Mouse (Mus musculus) stomach, embryonic 16.5 days (tissue): ENCODE measurements around the gene Tbc1d10a. TPM values are rescaled to one million over a fixed set of nuclear protein-coding genes. Genes with fewer than 3 reads are reported as not detected.
A peak's percentile ranks its signal among the peaks of the same experiment; 100 is the strongest.

Source experiments
- ATAC-seq: fragments of 200-750 bp; cut with Nextera tagmentation; 2 replicates; pipeline ENCODE4 v1.8.0; 2017; ENCODE audit warnings: moderate number of reproducible peaks, moderate TSS enrichment; ENCODE audit not compliant: insufficient read depth, low FRiP score
- H3K27ac ChIP-seq: fragments of 300-500 bp; sonication (generic); 2 replicates; pipeline ENCODE4 v1.5.1; 2014; ENCODE audit warnings: low read length
- H3K27me3 ChIP-seq: fragments of 300-500 bp; sonication (generic); 2 replicates; pipeline ENCODE4 v1.6.1; 2014; ENCODE audit warnings: low read length, control low read depth, mixed read lengths; ENCODE audit not compliant: control insufficient read depth, insufficient read depth
- H3K36me3 ChIP-seq: fragments of 300-500 bp; sonication (generic); 2 replicates; pipeline ENCODE4 v1.6.1; 2014; ENCODE audit warnings: low read length; ENCODE audit not compliant: control insufficient read depth, insufficient read depth
- H3K4me1 ChIP-seq: fragments of 300-500 bp; sonication (generic); 2 replicates; pipeline ENCODE4 v1.6.1; 2014; ENCODE audit warnings: low read length, control low read depth, mixed read lengths; ENCODE audit not compliant: control insufficient read depth, insufficient read depth
- H3K4me2 ChIP-seq: fragments of 300-500 bp; sonication (generic); 2 replicates; pipeline ENCODE4 v1.6.1; 2014; ENCODE audit warnings: low read depth, low read length, mixed read lengths
- H3K4me3 ChIP-seq: fragments of 300-500 bp; sonication (generic); replicated peaks from 2 replicates; pipeline ENCODE4 v1.5.1; 2014; ENCODE audit warnings: mild to moderate bottlenecking, low read length
- H3K9ac ChIP-seq: fragments of 300-500 bp; sonication (generic); 2 replicates; pipeline ENCODE4 v1.6.1; 2014; ENCODE audit warnings: low read length
- H3K9me3 ChIP-seq: fragments of 300-500 bp; sonication (generic); replicated peaks from 2 replicates; pipeline ENCODE4 v1.6.1; 2016; ENCODE audit warnings: low read length, control low read depth; ENCODE audit not compliant: control insufficient read depth
- WGBS: fragments of 180-500 bp; shearing (Covaris S2); extraction: QIAGEN DNeasy Blood & Tissue Kit; methylation state at CpG from one replicate; pipeline ENCODE4 v1.1.7; 2014; 5-methylcytosine and 5-hydroxymethylcytosine counted together
- polyA plus RNA-seq: library from polyadenylated mRNA; unstranded; fragments of >200 nt; fragmentation: Nextera tagmentation; extraction: Ambion mirVana; gene quantifications from 2 replicates; pipeline ENCODE4 v1.2.1, GENCODE M21; 2015

Tbc1d10a gene
- polyA plus RNA-seq, 1 experiment from 2014 or later = 36.5 TPM

DNA sequence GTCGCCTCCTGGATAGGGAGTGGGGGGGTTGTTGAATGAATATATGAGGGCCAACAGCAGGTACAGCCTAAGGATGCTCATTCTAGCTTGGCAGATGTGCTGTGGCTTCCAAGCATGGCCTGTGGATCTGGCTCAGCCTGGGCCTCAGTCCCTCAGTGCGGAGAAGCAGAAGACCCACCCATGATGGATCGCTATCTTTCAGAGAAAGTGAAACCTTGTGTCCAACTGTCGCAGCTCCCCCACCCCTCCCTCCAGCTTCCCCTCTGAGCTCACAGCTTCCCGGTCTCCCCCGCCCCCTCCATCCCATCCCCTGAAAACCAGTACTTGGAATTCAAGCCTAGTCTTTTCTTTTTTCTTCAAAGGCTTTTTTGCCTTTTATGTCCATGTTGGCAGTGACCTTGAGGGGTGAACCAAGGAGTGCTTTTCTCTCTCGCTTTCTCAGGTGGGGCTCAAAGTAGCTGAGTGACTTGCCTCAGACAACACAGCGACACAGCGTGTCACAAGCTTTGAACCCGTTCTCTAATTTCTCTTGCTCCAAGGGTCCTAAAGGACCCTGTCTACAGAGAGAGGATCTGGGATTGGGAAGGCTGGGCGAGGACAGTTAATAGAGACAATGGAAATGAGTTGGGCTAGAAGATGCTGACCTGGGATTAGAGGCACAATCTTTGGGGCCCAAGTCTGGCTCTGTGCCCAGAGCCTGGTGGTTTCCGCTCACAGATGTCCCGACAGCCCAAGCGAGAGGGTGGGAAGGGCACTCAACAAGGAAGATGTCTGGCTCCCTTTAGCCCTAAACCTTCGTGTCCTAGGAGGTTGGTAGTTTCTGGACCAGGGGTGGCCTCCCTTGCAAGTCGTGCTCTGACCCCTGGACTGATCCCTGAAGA lies 49.3 kb downstream of the Tbc1d10a start, which contains the start of gene Osm:
Osm (plus strand) TSS at position 756 of the 881 bp plus-strand sequence.
- Histone ChIP-seq H3K4me1 (no peaks in the 10 kb centered on the region), H3K27me3 (no peaks in the 10 kb centered on the region), H3K9ac (no peak within 1 kb of the TSS), H3K4me3 (no peak within 1 kb of the TSS), H3K27ac (no peak within 1 kb of the TSS), H3K36me3 (no peaks in the 10 kb centered on the region), H3K4me2 (no peak within 1 kb of the TSS), H3K9me3 (0 out of 2 replicates have a peak, but pooled peaks cover 3% of the 10 kb centered on the region)
- 56% methylated on average over 16 of the region's 16 CpGs for WGBS
- ATAC-seq = no peak

DNA sequence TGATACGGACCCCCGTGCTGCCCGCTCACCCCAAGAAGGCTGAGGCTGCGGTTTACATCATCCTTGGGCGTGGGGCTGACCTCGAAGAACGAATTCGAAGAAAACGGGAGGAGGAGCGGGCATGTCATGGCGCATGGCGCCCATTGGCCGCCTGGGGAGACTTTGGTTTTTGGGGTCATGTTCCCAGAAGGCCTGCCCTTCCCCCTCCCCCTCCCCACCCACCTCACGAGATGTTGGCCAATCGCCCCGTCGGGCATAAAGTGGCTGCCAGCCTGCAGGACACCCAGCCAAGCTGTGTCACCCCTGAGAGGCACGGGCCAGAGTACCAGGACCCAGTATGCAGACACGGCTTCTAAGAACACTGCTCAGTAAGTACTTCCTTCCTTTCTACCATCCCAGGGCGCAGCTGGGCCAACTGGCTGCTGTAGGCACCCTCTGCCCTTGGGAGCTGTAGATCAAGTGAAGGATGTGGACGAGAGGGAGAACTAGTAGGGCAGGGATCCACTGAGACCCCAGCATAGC lies 50.0 kb downstream of the Tbc1d10a start:
- no peak for ATAC-seq
- Histone ChIP-seq H3K4me2 (no peak overlapping the region), H3K4me3 (no peak overlapping the region), H3K9ac (no peak overlapping the region), H3K27me3 (no peaks in the 10 kb centered on the region), H3K36me3 (no peaks in the 10 kb centered on the region), H3K4me1 (no peaks in the 10 kb centered on the region), H3K9me3 (0 out of 2 replicates have a peak, but pooled peaks cover 3% of the 10 kb centered on the region), H3K27ac (no peak overlapping the region)
- whole genome bisulfite sequencing = 85% methylated on average over 21 of the region's 21 CpGs

DNA sequence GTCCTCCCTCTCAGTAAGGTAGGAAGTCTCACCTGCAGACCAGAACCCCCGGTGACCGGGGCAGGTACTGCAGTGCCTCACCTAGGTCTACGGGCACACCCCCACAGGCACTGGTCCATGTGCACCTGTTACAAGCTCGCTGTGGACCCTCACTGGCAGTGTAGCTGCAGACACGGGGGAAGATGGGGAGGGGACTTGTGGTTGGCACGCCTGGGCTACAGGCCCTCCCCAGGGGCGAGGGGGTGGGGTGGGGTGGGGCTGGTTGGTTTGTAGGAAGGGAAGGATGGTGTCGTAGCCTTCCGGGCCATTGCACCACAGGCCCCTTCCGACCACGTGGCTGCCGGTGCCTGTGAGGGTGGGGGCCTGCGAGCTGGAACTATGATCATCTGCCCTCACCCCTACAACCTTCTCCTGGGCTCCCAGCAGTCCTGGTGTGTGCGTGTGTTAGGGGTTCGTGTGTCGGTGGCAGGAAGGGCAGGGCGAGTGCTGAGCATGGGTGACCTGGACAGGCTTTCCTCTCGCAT lies 50.9 kb downstream of the Tbc1d10a start:
- no peak overlapping the region for H3K4me3 ChIP-seq
- 68% methylated on average over 18 of the region's 18 CpGs for WGBS
- no peaks in the 10 kb centered on the region for H3K4me1 ChIP-seq
- H3K27ac ChIP-seq = no peak overlapping the region
- H3K9me3 ChIP-seq = 0 out of 2 replicates have a peak, but pooled peaks cover 3% of the 10 kb centered on the region
- no peak overlapping the region for H3K9ac ChIP-seq
- peak; percentile 37; the same call in 1 of the 2 replicates for ATAC-seq
- no peaks in the 10 kb centered on the region for H3K36me3 ChIP-seq
- H3K4me2 ChIP-seq = no peak overlapping the region
- no peaks in the 10 kb centered on the region for H3K27me3 ChIP-seq

DNA sequence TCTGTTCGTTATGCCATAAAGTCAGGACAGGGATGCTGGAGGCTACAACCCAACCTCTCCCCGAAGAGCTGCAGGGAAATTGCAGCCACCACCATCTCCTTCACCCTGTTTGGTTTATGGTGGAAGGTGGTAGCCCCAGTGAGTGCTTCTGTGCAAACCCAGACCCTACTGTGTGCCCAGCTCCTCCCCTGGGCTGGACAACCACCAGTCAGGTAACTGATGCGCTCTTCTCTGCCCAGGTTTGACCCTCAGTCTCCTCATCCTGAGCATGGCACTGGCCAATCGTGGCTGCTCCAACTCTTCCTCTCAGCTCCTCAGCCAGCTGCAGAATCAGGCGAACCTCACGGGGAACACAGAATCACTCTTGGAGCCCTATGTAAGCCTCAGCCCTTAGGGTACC lies 51.6 kb downstream of the Tbc1d10a start:
- 84% methylated on average over 6 of the region's 6 CpGs for WGBS

DNA sequence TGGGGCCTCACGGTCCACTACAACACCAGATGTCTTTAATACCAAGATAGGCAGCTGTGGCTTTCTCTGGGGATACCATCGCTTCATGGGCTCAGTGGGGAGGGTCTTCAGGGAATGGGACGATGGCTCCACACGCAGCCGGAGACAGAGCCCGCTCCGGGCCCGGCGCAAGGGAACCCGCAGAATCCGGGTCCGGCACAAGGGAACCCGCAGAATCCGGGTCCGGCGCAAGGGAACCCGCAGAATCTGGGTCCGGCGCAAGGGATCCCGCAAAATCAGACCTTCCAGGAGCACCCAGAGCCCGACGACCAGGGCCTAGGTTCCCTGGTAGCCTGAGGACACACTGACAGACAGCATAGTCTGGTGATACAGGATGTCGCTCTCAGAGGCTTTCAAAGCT lies 53.1 kb downstream of the Tbc1d10a start:
- H3K4me2 ChIP-seq = no peak overlapping the region
- H3K27ac ChIP-seq = no peak overlapping the region
- H3K9me3 ChIP-seq = 0 out of 2 replicates have a peak, but pooled peaks cover 3% of the 10 kb centered on the region
- WGBS = 90% methylated on average over 23 of the region's 23 CpGs
- H3K4me3 ChIP-seq = no peak overlapping the region
- no peak for ATAC-seq
- H3K4me1 ChIP-seq = no peaks in the 10 kb centered on the region
- no peaks in the 10 kb centered on the region for H3K27me3 ChIP-seq
- no peaks in the 10 kb centered on the region for H3K36me3 ChIP-seq
- no peak overlapping the region for H3K9ac ChIP-seq

More for the DNA sequence above, 51.6 kb downstream of the Tbc1d10a start:
- Histone ChIP-seq H3K4me1 (no peaks in the 10 kb centered on the region), H3K27me3 (no peaks in the 10 kb centered on the region), H3K36me3 (no peaks in the 10 kb centered on the region), H3K9ac (no peak overlapping the region), H3K27ac (no peak overlapping the region), H3K4me3 (no peak overlapping the region), H3K4me2 (no peak overlapping the region), H3K9me3 (0 out of 2 replicates have a peak, but pooled peaks cover 3% of the 10 kb centered on the region)
- ATAC-seq = no peak

DNA sequence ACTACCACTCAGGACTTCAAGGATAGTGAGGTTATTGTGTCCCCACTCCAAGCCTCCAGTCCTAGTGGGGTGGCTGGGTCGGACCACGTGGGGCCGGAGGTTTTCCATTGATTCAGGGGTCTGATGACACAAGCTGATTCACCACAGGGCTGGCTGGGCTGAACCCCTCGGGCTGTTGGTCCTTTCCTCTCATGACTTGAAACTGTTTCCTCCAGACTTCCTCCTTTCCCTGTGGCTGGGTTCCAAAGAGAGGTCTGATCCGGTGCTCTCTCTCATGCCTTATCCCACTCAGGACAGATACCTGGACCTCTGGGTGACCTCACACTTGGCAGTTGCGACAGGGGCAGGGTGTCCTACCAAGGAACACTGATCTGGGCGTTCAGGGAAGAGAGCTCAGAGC lies 53.6 kb downstream of the Tbc1d10a start:
- no peak overlapping the region for H3K27ac ChIP-seq
- no peak overlapping the region for H3K9ac ChIP-seq
- H3K27me3 ChIP-seq = no peaks in the 10 kb centered on the region
- no peak overlapping the region for H3K4me2 ChIP-seq
- H3K4me3 ChIP-seq = no peak overlapping the region
- no peaks in the 10 kb centered on the region for H3K4me1 ChIP-seq
- no peaks in the 10 kb centered on the region for H3K36me3 ChIP-seq
- ATAC-seq = no peak
- 0 out of 2 replicates have a peak, but pooled peaks cover 3% of the 10 kb centered on the region for H3K9me3 ChIP-seq
- 67% methylated on average over 7 of the region's 7 CpGs for WGBS

DNA sequence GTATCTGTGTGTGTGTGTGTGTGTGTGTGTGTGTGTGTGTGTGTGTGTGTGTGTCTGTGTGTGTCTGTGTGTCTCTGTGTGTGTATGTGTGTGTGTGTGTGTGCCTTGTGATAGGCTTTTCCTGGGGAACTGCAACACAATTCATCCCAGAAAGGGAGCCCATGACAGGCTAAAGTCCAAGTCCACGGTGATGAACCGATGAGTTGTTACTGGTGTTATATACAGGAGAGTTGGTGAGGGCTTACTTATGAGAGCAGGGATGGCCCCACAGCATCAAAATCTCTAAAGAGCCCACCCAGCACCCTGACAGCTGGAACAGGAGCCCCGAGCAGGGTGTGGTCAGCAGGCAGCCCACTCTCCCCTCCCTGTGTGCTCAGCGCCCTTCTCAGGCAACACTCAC lies 54.6 kb downstream of the Tbc1d10a start:
- Histone ChIP-seq H3K9ac (no peak overlapping the region), H3K4me2 (no peak overlapping the region), H3K36me3 (no peaks in the 10 kb centered on the region), H3K4me1 (no peaks in the 10 kb centered on the region), H3K27me3 (no peaks in the 10 kb centered on the region), H3K4me3 (no peak overlapping the region), H3K9me3 (0 out of 2 replicates have a peak, but pooled peaks cover 3% of the 10 kb centered on the region), H3K27ac (no peak overlapping the region)
- no peak for ATAC-seq
- WGBS = 66% methylated on average over 4 of the region's 4 CpGs

DNA sequence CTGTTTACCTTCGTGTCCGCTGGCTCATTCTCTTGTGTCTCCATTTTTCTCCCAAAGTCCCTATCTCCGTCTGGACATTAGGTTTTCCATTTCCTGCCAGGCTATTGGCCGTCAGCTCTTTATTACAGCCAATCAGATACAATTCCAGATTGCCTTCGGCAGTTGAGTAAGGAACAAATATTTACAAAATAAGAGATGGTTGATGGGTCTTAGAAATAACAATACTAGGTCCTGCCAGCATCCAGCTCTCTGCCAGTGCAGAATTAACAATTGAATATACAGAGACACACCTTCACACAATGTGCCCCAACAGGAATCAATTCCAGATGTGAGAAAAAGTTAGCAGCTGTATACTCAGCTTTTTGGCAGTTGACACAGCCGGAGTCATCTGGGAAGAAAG lies 59.5 kb downstream of the Tbc1d10a start:
- Histone ChIP-seq H3K27me3 (no peaks in the 10 kb centered on the region), H3K9ac (no peak overlapping the region), H3K4me1 (no peaks in the 10 kb centered on the region), H3K27ac (no peak overlapping the region), H3K4me2 (no peak overlapping the region), H3K4me3 (no peak overlapping the region), H3K36me3 (no peaks in the 10 kb centered on the region), H3K9me3 (no peaks in the 10 kb centered on the region)
- 44% methylated on average over 6 of the region's 6 CpGs for WGBS
- no peak for ATAC-seq

DNA sequence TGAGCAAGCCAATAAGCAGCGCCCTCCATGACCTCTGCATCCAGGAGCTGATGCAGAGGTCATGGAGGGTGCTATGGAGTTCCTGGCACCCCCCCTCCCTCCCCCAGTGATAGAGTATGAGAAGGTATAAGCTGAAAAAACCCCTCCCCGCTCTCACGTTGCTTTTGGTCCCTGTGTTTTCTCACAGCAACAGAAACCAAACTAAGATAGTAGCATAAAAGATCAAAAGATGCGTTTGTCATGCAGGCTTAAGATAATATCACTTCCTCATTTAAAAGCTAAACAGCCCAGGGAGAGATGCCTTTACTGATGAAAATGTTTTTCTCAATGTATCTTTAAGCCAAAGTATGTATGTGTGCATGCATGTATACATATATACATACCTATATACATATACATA lies 60.0 kb downstream of the Tbc1d10a start:
- no peaks in the 10 kb centered on the region for H3K4me1 ChIP-seq
- no peak overlapping the region for H3K4me2 ChIP-seq
- H3K27me3 ChIP-seq = no peaks in the 10 kb centered on the region
- no peaks in the 10 kb centered on the region for H3K9me3 ChIP-seq
- no peak overlapping the region for H3K27ac ChIP-seq
- no peak overlapping the region for H3K4me3 ChIP-seq
- H3K9ac ChIP-seq = no peak overlapping the region
- no peak for ATAC-seq
- H3K36me3 ChIP-seq = no peaks in the 10 kb centered on the region
- 58% methylated on average over 4 of the region's 4 CpGs for WGBS
